Mouse (Mus musculus) midbrain, embryonic 16.5 days (tissue): Measurements from ENCODE around the gene Fnip2. TPM values are rescaled to one million over a fixed set of nuclear protein-coding genes. Genes with fewer than 3 reads are reported as not detected.

Experiments
- ATAC-seq: fragments of 200-750 bp; cut with Nextera tagmentation; 2 replicates; pipeline ENCODE4 v1.8.0; 2017; ENCODE audit warnings: moderate TSS enrichment
- H3K27ac ChIP-seq: fragments of 300-500 bp; sonication (generic); 2 replicates; pipeline ENCODE4 v1.5.1; 2014; ENCODE audit warnings: mild to moderate bottlenecking, low read length, mixed read lengths
- H3K27me3 ChIP-seq: fragments of 300-500 bp; sonication (generic); 2 replicates; pipeline ENCODE4 v1.6.1; 2014; ENCODE audit warnings: low read depth, low read length, mixed read lengths; ENCODE audit not compliant: control insufficient read depth, insufficient read depth
- H3K36me3 ChIP-seq: fragments of 300-500 bp; sonication (generic); 2 replicates; pipeline ENCODE4 v1.6.1; 2014; ENCODE audit warnings: mild to moderate bottlenecking, low read length, moderate library complexity, mixed read lengths; ENCODE audit not compliant: control insufficient read depth, insufficient read depth
- H3K4me1 ChIP-seq: fragments of 300-500 bp; sonication (generic); 2 replicates; pipeline ENCODE4 v1.6.1; 2014; ENCODE audit warnings: mild to moderate bottlenecking, low read length, mixed read lengths; ENCODE audit not compliant: control insufficient read depth, insufficient read depth
- H3K4me2 ChIP-seq: fragments of 300-500 bp; sonication (generic); 2 replicates; pipeline ENCODE4 v1.6.1; 2014; ENCODE audit warnings: mild to moderate bottlenecking, low read length, mixed read lengths
- H3K4me3 ChIP-seq: fragments of 300-500 bp; sonication (generic); 2 replicates; pipeline ENCODE4 v1.5.1; 2014; ENCODE audit warnings: low read depth, mild to moderate bottlenecking, low read length, moderate library complexity, mixed read lengths
- H3K9ac ChIP-seq: fragments of 300-500 bp; sonication (generic); 2 replicates; pipeline ENCODE4 v1.6.1; 2014; ENCODE audit warnings: low read depth, low read length, mixed read lengths
- H3K9me3 ChIP-seq: fragments of 300-500 bp; sonication (generic); replicated peaks from 2 replicates; pipeline ENCODE4 v1.6.1; 2014; ENCODE audit warnings: mild to moderate bottlenecking, low read length, mixed read lengths; ENCODE audit not compliant: control insufficient read depth, poor library complexity, severe bottlenecking
- WGBS: fragments of 180-500 bp; shearing (Covaris S2); extraction: QIAGEN DNeasy Blood & Tissue Kit; methylation state at CpG from one replicate; pipeline ENCODE4 v1.1.7; 2014; 5-methylcytosine and 5-hydroxymethylcytosine counted together
- polyA plus RNA-seq: library from polyadenylated mRNA; unstranded; fragments of >200 nt; fragmentation: Nextera tagmentation; extraction: Ambion mirVana; gene quantifications from 2 replicates; pipeline ENCODE4 v1.2.1, GENCODE M21; 2015

Fnip2 gene
- polyA plus RNA-seq, 1 experiment from 2014 or later: 6.9 TPM

DNA sequence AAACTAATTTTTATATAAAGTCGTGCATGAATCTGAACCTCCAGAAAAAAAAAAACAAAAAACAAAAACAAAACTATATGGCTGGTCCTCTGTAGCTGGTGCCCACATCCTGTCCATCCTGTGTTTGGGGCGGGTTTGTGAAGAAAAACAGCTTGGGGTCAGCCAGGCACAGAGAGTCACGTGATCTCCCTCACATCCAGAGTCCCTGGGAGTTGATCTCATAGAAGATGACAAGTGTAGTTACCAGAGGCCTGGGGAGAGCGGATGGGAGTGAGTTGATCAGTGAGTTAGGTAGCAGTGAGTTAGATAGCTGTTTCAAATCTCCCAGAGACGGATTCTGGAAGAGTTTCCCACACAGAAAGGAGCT lies 157.0 kb downstream of the Fnip2 start:
- H3K4me2 ChIP-seq: no peak overlapping the region
- no peaks in the 10 kb centered on the region for H3K9me3 ChIP-seq
- H3K9ac ChIP-seq: no peak overlapping the region
- no peak for ATAC-seq
- 25% methylated on average over 5 of the region's 5 CpGs for WGBS
- H3K27ac ChIP-seq: no peak overlapping the region
- 0 out of 2 replicates have a peak, but pooled peaks cover 9% of the 10 kb centered on the region for H3K4me1 ChIP-seq
- H3K36me3 ChIP-seq: no peaks in the 10 kb centered on the region
- no peaks in the 10 kb centered on the region for H3K27me3 ChIP-seq
- no peak overlapping the region for H3K4me3 ChIP-seq

- 0 out of 2 replicates have a peak, but pooled peaks cover 9% of the 10 kb centered on the region for H3K4me1 ChIP-seq
- no peak overlapping the region for H3K4me3 ChIP-seq
- ATAC-seq: peak; percentile 83
- no peak overlapping the region for H3K9ac ChIP-seq
- H3K36me3 ChIP-seq: no peaks in the 10 kb centered on the region
- no peak overlapping the region for H3K27ac ChIP-seq
- 21% methylated on average over 10 of the region's 10 CpGs for WGBS
- no peaks in the 10 kb centered on the region for H3K9me3 ChIP-seq
- H3K27me3 ChIP-seq: no peaks in the 10 kb centered on the region
- H3K4me2 ChIP-seq: no peak overlapping the region
Measured at GRCm38 (mm10) chr3:79409927-79410628, 157.5 kb downstream of the Fnip2 start.

DNA sequence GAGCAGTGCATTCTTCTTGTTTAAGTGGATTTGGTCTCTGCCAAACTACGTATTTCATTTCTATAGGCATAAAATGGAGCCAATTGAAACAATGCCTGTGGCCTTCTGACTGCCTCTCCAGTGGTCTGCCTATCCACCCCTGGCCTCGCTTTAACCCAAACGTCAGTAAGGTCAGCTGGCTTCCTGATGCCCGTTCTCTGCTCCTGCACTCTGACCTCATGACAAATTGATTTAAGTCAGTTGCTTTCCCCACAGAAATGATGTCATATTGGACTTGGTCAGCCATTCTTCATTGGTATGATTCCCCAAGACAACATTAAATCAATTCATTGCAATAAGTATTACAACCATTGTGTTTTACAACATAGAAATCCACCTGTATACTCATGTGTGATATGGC lies 159.1 kb downstream of the Fnip2 start:
- no peak overlapping the region for H3K9ac ChIP-seq
- no peaks in the 10 kb centered on the region for H3K36me3 ChIP-seq
- no peaks in the 10 kb centered on the region for H3K9me3 ChIP-seq
- H3K4me1 ChIP-seq: 0 out of 2 replicates have a peak, but pooled peaks cover 9% of the 10 kb centered on the region
- 48% methylated on average over 4 of the region's 4 CpGs for WGBS
- H3K4me2 ChIP-seq: no peak overlapping the region
- H3K27me3 ChIP-seq: no peaks in the 10 kb centered on the region
- no peak for ATAC-seq
- no peak overlapping the region for H3K4me3 ChIP-seq
- H3K27ac ChIP-seq: no peak overlapping the region

Other genes with a start within 250 kb of the Fnip2 start
- gene Gm17359, start 231.1 kb downstream of the Fnip2 start, polyA plus RNA-seq: 0.25 TPM in 1 of 2 replicates, not detected in the other
- 148 and 157 TPM in 2 replicates for gene Ppid, start 23.5 kb upstream of the Fnip2 start, polyA plus RNA-seq
- gene 4930579G24Rik, start 61.3 kb upstream of the Fnip2 start, polyA plus RNA-seq: 5.3 and 6.4 TPM in 2 replicates
- gene Etfdh, start 61.7 kb upstream of the Fnip2 start, polyA plus RNA-seq: 39.4 and 40.8 TPM in 2 replicates
- gene Rxfp1, start 170.1 kb upstream of the Fnip2 start, polyA plus RNA-seq: 0.05 and 0.14 TPM in 2 replicates